Mouse (Mus musculus) lung, adult 2 months (tissue): ENCODE results near the gene A930004D18Rik.
"Not testable (repeated sequence)": the region's sequence is repeated elsewhere in the genome, so short reads cannot be mapped to it uniquely, and the experiment has no call there.

Source experiments
- CTCF ChIP-seq: fragments of 200-500 bp; IDR thresholded peaks from 2 replicates; pipeline ENCODE4 v1.5.1; 2011; ENCODE audit warnings: mild to moderate bottlenecking, low read length, control low read depth; ENCODE audit not compliant: insufficient read depth
- POLR2A ChIP-seq: fragments of 200-500 bp; IDR thresholded peaks from 2 replicates; pipeline ENCODE4 v1.6.1; 2011; ENCODE audit warnings: low read depth, mild to moderate bottlenecking, control low read depth, low read length, borderline replicate concordance; ENCODE audit errors: extremely low read depth

DNA sequence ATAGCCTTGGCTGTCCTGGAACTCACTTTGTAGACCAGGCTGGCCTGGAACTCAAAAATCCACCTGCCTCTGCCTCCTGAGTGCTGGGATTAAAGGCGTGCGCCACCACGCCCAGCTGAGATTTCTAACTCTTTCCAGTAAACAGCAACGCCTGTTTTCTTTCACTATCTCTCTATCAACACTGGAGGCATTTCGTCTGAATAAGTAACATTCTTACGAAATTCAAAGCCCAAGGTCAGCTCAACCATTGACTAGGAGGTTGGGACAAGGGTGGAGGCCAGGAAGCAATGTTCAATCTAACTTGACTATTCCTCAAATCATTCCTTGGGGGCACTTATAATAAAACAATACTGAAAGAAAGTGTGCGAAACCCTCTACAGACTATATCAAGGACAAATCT lies 59.3 kb downstream of the A930004D18Rik start:
- not testable (repeated sequence) for TF ChIP-seq CTCF, POLR2A
